Mouse (Mus musculus) midbrain, embryonic 11.5 days (tissue): ENCODE results near the gene Tpcn1. TPM values are rescaled to one million over a fixed set of nuclear protein-coding genes. Genes with fewer than 3 reads are reported as not detected.

Experiments used
- ATAC-seq: fragments of 200-750 bp; cut with Nextera tagmentation; 2 replicates; pipeline ENCODE4 v1.8.0; 2017; ENCODE audit warnings: moderate TSS enrichment, moderate library complexity; ENCODE audit not compliant: low FRiP score
- DNase-seq: peaks from one replicate; pipeline ENCODE4 v3.0.0; 2015; ENCODE audit warnings: low spot score; ENCODE audit errors: missing footprints
- H3K27ac ChIP-seq: fragments of 300-500 bp; sonication (generic); 2 replicates; pipeline ENCODE4 v1.5.1; 2014; ENCODE audit warnings: low read depth, low read length
- H3K27me3 ChIP-seq: fragments of 300-500 bp; sonication (generic); 2 replicates; pipeline ENCODE4 v1.6.1; 2014; ENCODE audit warnings: mild to moderate bottlenecking, low read length, moderate library complexity, mixed read lengths; ENCODE audit not compliant: control insufficient read depth, insufficient read depth
- H3K36me3 ChIP-seq: fragments of 300-500 bp; sonication (generic); 2 replicates; pipeline ENCODE4 v1.6.1; 2014; ENCODE audit warnings: mild to moderate bottlenecking, low read length, moderate library complexity, mixed read lengths; ENCODE audit not compliant: control insufficient read depth, insufficient read depth
- H3K4me1 ChIP-seq: fragments of 300-500 bp; sonication (generic); 2 replicates; pipeline ENCODE4 v1.6.1; 2014; ENCODE audit warnings: low read length; ENCODE audit not compliant: control insufficient read depth, insufficient read depth
- H3K4me2 ChIP-seq: fragments of 300-500 bp; sonication (generic); 2 replicates; pipeline ENCODE4 v1.6.1; 2014; ENCODE audit warnings: mild to moderate bottlenecking, moderate library complexity
- H3K4me3 ChIP-seq: fragments of 300-500 bp; sonication (generic); 2 replicates; pipeline ENCODE4 v1.5.1; 2014; ENCODE audit warnings: low read depth, low read length
- H3K9ac ChIP-seq: fragments of 300-500 bp; sonication (generic); 2 replicates; pipeline ENCODE4 v1.6.1; 2014; ENCODE audit warnings: low read length
- H3K9me3 ChIP-seq: fragments of 300-500 bp; sonication (generic); 2 replicates; pipeline ENCODE4 v1.6.1; 2016; ENCODE audit warnings: low read length; ENCODE audit not compliant: control insufficient read depth
- WGBS: fragments of 180-500 bp; shearing (Covaris S2); extraction: QIAGEN DNeasy Blood & Tissue Kit; methylation state at CpG from one replicate; pipeline ENCODE4 v1.1.7; 2014; 5-methylcytosine and 5-hydroxymethylcytosine counted together
- polyA plus RNA-seq: library from polyadenylated mRNA; unstranded; fragments of >200 nt; fragmentation: Nextera tagmentation; extraction: Ambion mirVana; gene quantifications from 2 replicates; pipeline ENCODE4 v1.2.1, GENCODE M21; 2014

Gene Tpcn1
- polyA plus RNA-seq, 1 experiment from 2014 or later, result 10.8 TPM

- WGBS, result 2% methylated on average over 10 of the region's 10 CpGs
- Histone ChIP-seq H3K4me1 (peaks cover 4% of the 10 kb centered on the region; the same call in 1 of the 2 replicates), H3K27me3 (no peaks in the 10 kb centered on the region), H3K36me3 (no peaks in the 10 kb centered on the region), H3K9me3 (no peaks in the 10 kb centered on the region), H3K27ac (no peak overlapping the region), H3K9ac (peak overlapping the region; percentile 45), H3K4me2 (peak overlapping the region; percentile 59), H3K4me3 (peak overlapping the region; percentile 29)
- DNase-seq (peak; percentile 93), ATAC-seq (peak; percentile 62)
These were observed 16.8 kb upstream of the Tpcn1 start for GRCm38 (mm10) chr5:120605241-120605661.

GRCm38 (mm10) chr5:120604839-120605238 lies 16.4 kb upstream of the Tpcn1 start:
- peak; percentile 98 for DNase-seq
- no peak overlapping the region for H3K27ac ChIP-seq
- ATAC-seq, result peak; percentile 24; the same call in 1 of the 2 replicates

DNA sequence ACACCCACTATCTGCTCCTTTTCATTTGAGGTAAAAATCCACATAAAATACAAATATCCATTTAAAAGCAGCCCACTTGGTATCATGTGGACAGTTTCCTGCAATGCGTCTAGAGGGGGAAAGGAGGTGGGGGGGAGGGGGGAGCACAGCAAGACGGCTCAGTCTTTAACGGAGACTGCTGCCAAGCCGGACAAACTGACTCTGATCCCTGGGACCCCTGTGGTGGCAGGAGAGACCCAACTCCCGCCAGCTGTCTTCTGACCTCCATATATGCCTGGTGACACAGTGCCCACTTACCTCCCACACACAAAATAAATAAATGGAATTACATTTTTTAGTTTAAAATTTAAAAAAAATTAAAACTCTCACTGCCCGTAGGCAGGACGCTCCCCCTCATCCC lies 15.0 kb upstream of the Tpcn1 start:
- H3K4me1 ChIP-seq, result peaks cover 4% of the 10 kb centered on the region; the same call in 1 of the 2 replicates
- H3K4me2 ChIP-seq, result no peak overlapping the region
- no peaks in the 10 kb centered on the region for H3K27me3 ChIP-seq
- no peak overlapping the region for H3K9ac ChIP-seq
- 57% methylated on average over 7 of the region's 7 CpGs for WGBS
- H3K36me3 ChIP-seq, result no peaks in the 10 kb centered on the region
- H3K4me3 ChIP-seq, result no peak overlapping the region
- H3K27ac ChIP-seq, result no peak overlapping the region
- ATAC-seq, result no peak
- H3K9me3 ChIP-seq, result no peaks in the 10 kb centered on the region
- DNase-seq, result no peak

More at GRCm38 (mm10) chr5:120604839-120605238, 16.4 kb upstream of the Tpcn1 start:
- Histone ChIP-seq H3K9me3 (no peaks in the 10 kb centered on the region), H3K9ac (peak overlapping the region; percentile 45), H3K36me3 (no peaks in the 10 kb centered on the region), H3K4me3 (peak overlapping the region; percentile 29; the same call in 1 of the 2 replicates), H3K4me1 (peaks cover 4% of the 10 kb centered on the region; the same call in 1 of the 2 replicates), H3K4me2 (peak overlapping the region; percentile 59), H3K27me3 (no peaks in the 10 kb centered on the region)
- WGBS, result 4% methylated on average over 6 of the region's 6 CpGs

- H3K4me3 ChIP-seq, result no peak overlapping the region
- H3K4me2 ChIP-seq, result no peak overlapping the region
- H3K4me1 ChIP-seq, result peaks cover 4% of the 10 kb centered on the region; the same call in 1 of the 2 replicates
- no peak overlapping the region for H3K27ac ChIP-seq
- H3K9me3 ChIP-seq, result no peaks in the 10 kb centered on the region
- H3K36me3 ChIP-seq, result no peaks in the 10 kb centered on the region
- ATAC-seq (no peak), DNase-seq (no peak)
- no peak overlapping the region for H3K9ac ChIP-seq
- no peaks in the 10 kb centered on the region for H3K27me3 ChIP-seq
- 92% methylated on average over 12 of the region's 12 CpGs for WGBS
These were observed 13.7 kb upstream of the Tpcn1 start for GRCm38 (mm10) chr5:120602210-120602609.

DNA sequence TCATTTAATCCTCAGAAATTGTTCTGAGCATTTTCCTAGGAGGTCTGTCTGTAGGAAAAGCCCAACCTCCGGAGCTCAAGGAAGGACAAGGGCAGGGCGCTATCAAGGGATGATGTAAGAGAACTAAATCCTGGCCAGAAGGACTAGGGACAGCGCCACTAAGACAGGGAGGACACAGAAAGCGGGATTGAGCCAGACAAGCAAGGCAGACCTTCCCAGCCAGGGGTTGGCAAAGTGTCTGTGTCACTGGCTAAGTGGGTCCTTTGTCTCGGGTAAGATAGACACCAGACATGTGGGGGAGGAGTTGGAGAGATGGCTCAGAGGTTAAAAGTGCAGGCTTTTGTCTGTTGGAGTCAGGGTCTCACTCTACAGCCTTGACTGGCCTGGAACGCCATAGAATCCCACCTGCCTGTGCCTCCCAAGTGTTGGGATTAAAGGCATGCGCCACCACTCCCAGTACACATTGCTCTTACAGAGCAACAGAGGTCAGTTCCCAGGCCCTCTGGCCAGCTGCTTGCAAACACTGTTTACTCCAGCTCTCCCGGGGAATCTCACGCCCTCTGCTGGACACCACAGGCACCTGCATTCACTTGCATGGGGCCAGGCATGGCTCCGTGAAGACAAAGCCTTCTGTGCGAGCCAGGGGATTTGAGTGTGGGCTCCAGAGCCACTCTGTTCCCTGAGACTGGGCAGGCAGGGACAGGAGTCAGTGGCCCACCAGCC lies 12.6 kb upstream of the Tpcn1 start:
- H3K4me1 ChIP-seq, result peaks cover 4% of the 10 kb centered on the region; the same call in 1 of the 2 replicates
- no peaks in the 10 kb centered on the region for H3K36me3 ChIP-seq
- H3K4me2 ChIP-seq, result no peak overlapping the region
- no peaks in the 10 kb centered on the region for H3K9me3 ChIP-seq
- ATAC-seq (no peak), DNase-seq (no peak)
- no peak overlapping the region for H3K27ac ChIP-seq
- 65% methylated on average over 11 of the region's 11 CpGs for WGBS
- no peak overlapping the region for H3K4me3 ChIP-seq
- H3K9ac ChIP-seq, result no peak overlapping the region
- no peaks in the 10 kb centered on the region for H3K27me3 ChIP-seq

GRCm38 (mm10) chr5:120599625-120600024 lies 11.2 kb upstream of the Tpcn1 start:
- H3K27me3 ChIP-seq, result no peaks in the 10 kb centered on the region
- 93% methylated on average over 6 of the region's 6 CpGs for WGBS
- no peaks in the 10 kb centered on the region for H3K9me3 ChIP-seq
- DNase-seq (no peak), ATAC-seq (no peak)
- no peak overlapping the region for H3K9ac ChIP-seq
- H3K4me1 ChIP-seq, result no peaks in the 10 kb centered on the region; the same call in 1 of the 2 replicates
- no peaks in the 10 kb centered on the region for H3K36me3 ChIP-seq
- no peak overlapping the region for H3K4me3 ChIP-seq
- no peak overlapping the region for H3K27ac ChIP-seq
- no peak overlapping the region for H3K4me2 ChIP-seq

GRCm38 (mm10) chr5:120594485-120594884 lies 6.0 kb upstream of the Tpcn1 start:
- 85% methylated on average over 6 of the region's 6 CpGs for WGBS
- DNase-seq (no peak), ATAC-seq (no peak)
- H3K27me3 ChIP-seq, result no peaks in the 10 kb centered on the region
- no peak overlapping the region for H3K4me3 ChIP-seq
- H3K9me3 ChIP-seq, result no peaks in the 10 kb centered on the region
- no peak overlapping the region for H3K4me2 ChIP-seq
- no peaks in the 10 kb centered on the region for H3K36me3 ChIP-seq
- no peak overlapping the region for H3K27ac ChIP-seq
- H3K4me1 ChIP-seq, result no peaks in the 10 kb centered on the region; the same call in 1 of the 2 replicates
- no peak overlapping the region for H3K9ac ChIP-seq

DNA sequence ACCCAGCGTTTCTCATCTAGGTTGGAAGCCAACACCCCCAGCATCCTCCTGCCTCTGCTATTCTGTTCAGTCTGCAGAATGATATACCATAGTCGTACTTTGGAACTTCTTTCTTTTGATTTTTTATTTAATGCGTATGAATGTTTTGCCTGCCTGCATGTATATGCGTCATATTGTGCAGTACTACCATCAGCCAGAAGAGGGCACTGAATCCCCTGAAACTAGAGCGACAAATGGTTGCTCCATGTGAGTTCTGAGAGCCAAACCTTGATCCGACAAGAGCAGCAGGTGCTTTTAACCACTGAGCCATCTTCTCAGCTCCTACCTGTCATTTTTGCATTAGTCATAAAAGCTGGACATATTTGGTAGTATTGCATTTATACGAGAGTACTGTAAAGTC lies 3.7 kb upstream of the Tpcn1 start:
- peaks cover 11% of the 10 kb centered on the region for H3K4me1 ChIP-seq
- no peak overlapping the region for H3K4me2 ChIP-seq
- no peaks in the 10 kb centered on the region for H3K36me3 ChIP-seq
- H3K9me3 ChIP-seq, result no peaks in the 10 kb centered on the region
- no peaks in the 10 kb centered on the region for H3K27me3 ChIP-seq
- H3K27ac ChIP-seq, result no peak overlapping the region
- H3K4me3 ChIP-seq, result no peak overlapping the region
- DNase-seq (no peak), ATAC-seq (no peak)
- whole genome bisulfite sequencing, result 64% methylated on average over 7 of the region's 7 CpGs
- no peak overlapping the region for H3K9ac ChIP-seq

GRCm38 (mm10) chr5:120590356-120591010 lies 2.0 kb upstream of the Tpcn1 start:
- DNase-seq, result no peak

More at GRCm38 (mm10) chr5:120590356-120591010, 2.0 kb upstream of the Tpcn1 start:
- Histone ChIP-seq H3K4me3 (no peak overlapping the region), H3K27me3 (no peaks in the 10 kb centered on the region), H3K9me3 (no peaks in the 10 kb centered on the region), H3K4me2 (no peak overlapping the region), H3K4me1 (peaks cover 11% of the 10 kb centered on the region; the same call in 1 of the 2 replicates), H3K9ac (no peak overlapping the region), H3K27ac (no peak overlapping the region), H3K36me3 (no peaks in the 10 kb centered on the region)
- WGBS, result 76% methylated on average over 16 of the region's 16 CpGs
- no peak for ATAC-seq
